Mouse (Mus musculus) left cerebral cortex, adult 2 months (tissue): ENCODE results near the gene Plekhb1. TPM values are rescaled to one million over a fixed set of nuclear protein-coding genes. Genes with fewer than 3 reads are reported as not detected.
A peak's percentile ranks its signal among the peaks of the same experiment; 100 is the strongest.

Experiments used
- DNase-seq, 2 experiments: peaks; one replicate each; pipeline ENCODE4 v3.0.0; 2021 to 2022; ENCODE audit warnings: low spot score in 2 of 2, mixed read lengths in 1 of 2; ENCODE audit errors: extremely low spot score in 1 of 2
- H3K27ac ChIP-seq: fragments of 200-600 bp; 2 replicates; pipeline ENCODE4 v1.8.1; 2022
- H3K4me3 ChIP-seq: fragments of 200-600 bp; 2 replicates; pipeline ENCODE4 v1.8.1; 2022
- CTCF ChIP-seq: fragments of 200-600 bp; IDR thresholded peaks from 2 replicates; pipeline ENCODE4 v1.8.1; 2022; ENCODE audit warnings: antibody characterized with exemption, mild to moderate bottlenecking, moderate library complexity
- intact Hi-C: fragments of 180-260 bp; cut with DNase I; formaldehyde crosslinking; loops from one replicate; pipeline ENCODE4 v1.15.1; 2025
- total RNA-seq, 2 experiments: library from RNA; stranded (reverse); gene quantifications; 2 replicates each; pipeline ENCODE4 v1.2.3; 2021

The Plekhb1 gene
- total RNA-seq, 2 experiments from 2014 or later = 139 to 153 TPM

DNA sequence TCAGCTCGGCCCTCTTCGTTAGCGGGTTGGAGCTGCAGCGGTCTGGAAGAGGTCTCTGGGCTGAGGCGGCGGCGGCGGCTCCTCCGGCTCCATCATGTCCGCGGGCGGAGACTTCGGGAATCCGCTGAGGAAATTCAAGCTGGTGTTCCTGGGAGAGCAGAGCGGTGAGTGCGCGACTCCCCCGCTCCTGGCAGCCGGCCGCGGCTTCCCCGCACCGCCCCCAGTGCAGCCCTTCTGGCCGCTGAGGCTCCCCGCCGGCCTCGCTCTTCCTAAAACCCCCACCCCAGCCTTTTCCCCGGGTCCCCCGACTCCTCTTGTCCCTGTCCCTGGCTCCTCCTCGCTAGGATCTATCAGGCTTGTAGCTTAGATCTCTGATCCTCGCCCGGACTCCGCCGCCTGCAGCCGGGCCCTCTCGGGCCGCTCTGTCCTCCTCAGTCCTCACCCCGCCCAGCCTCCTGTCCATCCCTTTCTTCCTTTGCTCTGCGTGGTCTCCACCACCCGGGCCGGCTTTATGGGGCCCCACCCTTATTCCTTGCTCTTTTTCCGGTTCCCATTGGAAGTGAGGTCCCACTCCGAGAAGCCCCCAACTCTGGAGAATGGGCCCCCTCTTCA, 54.0 kb downstream of the Plekhb1 start, which contains the start of gene Mrpl48:
TSS of gene Mrpl48 (minus strand) at position 172 of the 612 bp plus-strand sequence.
- peak within 1 kb of the TSS; percentile 100 for H3K27ac ChIP-seq
- intact Hi-C loops = loop anchor here (5.0 to 10.0 kb wide), 4 partner anchors 51 to 381 kb away; partner anchors contain the start of genes C2cd3, Coa4, Pgm2l1 and Ppme1
- TF ChIP-seq CTCF = no peak
- peak; percentile 55 to 71 for DNase-seq
- peak within 1 kb of the TSS; percentile 91 for H3K4me3 ChIP-seq

DNA sequence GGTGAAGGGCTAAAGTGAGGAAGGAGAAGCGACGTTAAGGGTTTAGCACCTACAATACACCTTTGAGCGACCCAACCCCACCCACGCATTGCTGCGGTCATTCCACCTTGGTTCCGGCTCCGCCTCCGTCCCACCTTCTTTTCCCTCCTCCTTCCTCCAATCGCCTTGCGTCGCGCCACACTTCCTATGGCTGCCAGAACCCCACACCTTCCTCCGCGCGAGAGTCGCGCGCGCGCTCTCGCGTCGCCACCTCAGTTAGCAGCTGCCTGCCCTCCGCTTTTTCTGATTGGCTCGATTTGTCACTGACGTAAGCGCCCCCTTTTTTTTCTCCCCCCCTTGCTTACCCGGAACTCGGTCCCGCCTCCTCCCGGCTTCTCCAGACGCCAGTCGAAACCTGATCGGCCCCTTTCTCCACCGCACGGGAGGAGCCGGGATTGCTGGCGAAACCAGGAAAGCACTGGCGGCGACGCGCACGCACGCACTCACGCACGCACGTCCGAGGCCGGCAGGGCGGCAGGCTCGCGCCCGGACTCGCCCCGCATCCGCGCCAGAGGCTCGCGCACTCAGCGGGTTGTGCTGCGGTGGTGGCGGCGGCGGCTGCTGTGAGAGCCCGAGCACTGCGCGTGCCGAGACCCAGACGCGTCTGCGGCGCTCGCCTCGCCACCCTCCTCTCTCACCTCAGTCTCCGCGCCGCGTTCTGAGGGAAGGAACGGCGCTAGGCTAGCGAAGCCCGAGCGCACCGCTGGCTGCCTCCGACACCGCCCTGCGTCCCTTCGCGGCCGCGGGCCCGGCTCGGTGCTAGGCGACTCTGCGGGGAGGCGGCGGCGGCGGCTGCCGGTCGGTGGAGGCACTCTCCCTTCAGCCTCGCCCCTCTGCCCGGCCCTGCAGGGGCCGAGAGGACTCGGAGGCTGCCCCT, 54.7 kb downstream of the Plekhb1 start, which contains the start of gene Rab6a:
TSS of gene Rab6a (plus strand) at position 197 of the 916 bp plus-strand sequence.
- intact Hi-C loops = loop anchor here (1.0 to 10.0 kb wide), 6 partner anchors 16 to 380 kb away; partner anchors contain the start of genes C2cd3, Coa4, Pgm2l1 and Ppme1
- peak; percentile 32 for TF ChIP-seq CTCF

DNA sequence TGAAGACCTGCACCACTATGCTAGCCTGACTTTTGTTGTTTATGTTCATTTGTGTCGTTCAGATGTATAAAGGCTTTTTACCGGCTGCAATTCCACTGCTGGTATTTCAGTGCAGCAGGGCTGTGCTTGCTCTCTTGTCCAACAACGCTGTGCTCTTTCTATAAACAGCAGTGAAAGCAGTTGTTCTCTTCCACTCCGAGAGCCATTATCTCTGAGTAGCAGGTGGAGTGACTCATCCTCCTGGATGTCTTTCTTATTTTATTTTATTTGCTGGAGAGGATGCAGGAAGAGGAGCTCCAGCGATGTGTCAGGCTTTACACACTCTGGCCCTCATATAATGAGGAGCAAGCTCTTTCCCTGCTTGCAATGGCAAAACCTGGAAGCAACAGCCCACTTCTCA, 62.0 kb downstream of the Plekhb1 start:
- no peak overlapping the region for H3K4me3 ChIP-seq
- intact Hi-C loops = loop anchor here (10.0 kb wide), 1 partner anchor 225 kb away; the partner anchor contains the start of genes C2cd3 and Ppme1
- peak in 1 of 2 experiments; percentile 42 for DNase-seq
- TF ChIP-seq CTCF = no peak
- H3K27ac ChIP-seq = peak overlapping the region; percentile 73

More for the DNA sequence above, 54.7 kb downstream of the Plekhb1 start, which contains the start of gene Rab6a:
- peak; percentile 97 to 98 for DNase-seq
- Histone ChIP-seq H3K27ac (peak within 1 kb of the TSS; percentile 100), H3K4me3 (peak within 1 kb of the TSS; percentile 91)

DNA sequence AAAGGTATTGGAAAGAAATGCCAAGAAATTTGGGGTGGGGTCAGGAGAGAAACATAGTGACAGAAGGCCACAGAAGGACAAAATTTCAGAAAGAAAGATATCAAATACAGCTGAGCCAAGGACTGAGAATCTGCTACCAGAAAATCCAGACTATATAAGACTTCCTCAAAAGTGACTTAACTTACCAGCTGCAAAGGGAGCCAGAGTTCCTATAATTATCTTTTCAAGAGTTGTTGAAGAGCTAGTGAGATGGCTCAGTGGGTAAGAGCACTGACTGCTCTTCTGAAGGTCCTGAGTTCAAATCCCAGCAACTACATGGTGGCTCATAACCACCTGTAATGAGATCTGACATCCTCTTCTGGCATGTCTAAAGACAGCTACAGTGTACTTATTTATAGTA, 68.9 kb downstream of the Plekhb1 start:
- intact Hi-C loops = no loop called here
- Histone ChIP-seq H3K4me3 (no peak overlapping the region), H3K27ac (no peak overlapping the region)
- no peak for TF ChIP-seq CTCF
- no peak for DNase-seq

Other genes starting within 250 kb of the Plekhb1 start
- 1 to 10 TPM; 2.9 TPM for gene Ucp3, start 189.4 kb downstream of the Plekhb1 start, total RNA-seq
- 10 to 100 TPM; 69.0 to 79.3 TPM for gene Ucp2, start 169.1 kb downstream of the Plekhb1 start, total RNA-seq
- under 1 TPM; 0.28 to 0.50 TPM for gene Dnajb13, start 147.5 kb downstream of the Plekhb1 start, total RNA-seq
- gene Coa4, start 125.3 kb downstream of the Plekhb1 start, total RNA-seq = 10 to 100 TPM in 1 of 2 experiments, 1 to 10 TPM in 1; 9.3 to 12.3 TPM
- gene Rab6a, start 55.0 kb downstream of the Plekhb1 start, total RNA-seq = 100 to 1,000 TPM; 394 to 436 TPM
- 10 to 100 TPM; 73.3 to 78.9 TPM for gene Mrpl48, start 54.1 kb downstream of the Plekhb1 start, total RNA-seq
- 100 to 1,000 TPM; 215 to 220 TPM for gene Fam168a, start 44.2 kb upstream of the Plekhb1 start, total RNA-seq
- 10 to 100 TPM; 14.1 to 18.6 TPM for gene Relt, start 201.0 kb upstream of the Plekhb1 start, total RNA-seq